Mouse (Mus musculus): ENCODE measurements around the gene Ttc21a.

Gene Ttc21a

DNA sequence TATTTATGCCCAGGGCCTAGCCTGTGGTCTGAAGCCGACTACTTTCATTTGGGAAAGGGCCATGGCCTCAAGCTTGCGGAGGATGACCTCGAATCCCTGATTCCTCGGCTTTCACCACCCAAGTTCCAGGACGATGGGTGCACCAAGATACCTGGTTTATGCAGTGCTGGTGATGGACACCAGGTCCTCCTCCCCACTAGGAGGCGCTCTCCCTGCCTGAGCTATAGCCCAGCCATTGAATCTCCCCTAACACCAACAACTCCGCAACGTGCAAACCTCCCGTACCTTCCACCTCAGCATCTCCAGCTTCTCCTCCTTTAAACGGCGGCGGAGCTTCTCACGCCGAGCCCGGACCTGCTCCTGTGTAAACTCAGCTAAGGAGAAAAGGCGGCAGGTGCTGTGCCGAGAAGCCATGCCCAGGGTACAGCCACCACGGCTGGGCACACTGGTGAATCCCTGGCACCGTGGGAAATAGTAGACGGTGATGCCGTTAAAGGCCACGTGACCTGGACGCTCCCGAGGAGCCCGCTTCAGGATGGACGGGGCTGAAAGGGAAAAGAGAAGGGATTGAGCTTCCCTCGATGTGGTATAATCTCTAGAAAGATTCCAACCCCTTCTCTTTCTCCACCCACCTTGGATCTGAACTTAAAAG is 36.6 kb downstream of the Ttc21a start:
- peaks cover 64% of the 10 kb centered on the region for H3K36me3 ChIP-seq (ENCODE audit: insufficient read depth, low read length)
- H3K9me3 ChIP-seq (ENCODE audit: low read length): no peaks in the 10 kb centered on the region
- TF ChIP-seq NANOG (IDR thresholded peaks at IDR 0.05; ENCODE audit: borderline replicate concordance, low read length) (no peak), POU5F1 (IDR thresholded peaks at IDR 0.05; ENCODE audit: borderline replicate concordance, low read length) (no peak), CTCF (conservative IDR thresholded peaks at IDR 0.05; ENCODE audit: low read length) (peak; percentile 82)
- peak overlapping the region; percentile 77 for H3K4me3 ChIP-seq (replicated peaks; ENCODE audit: low read length)
- H3K27me3 ChIP-seq (ENCODE audit: insufficient read depth, low read length): no peaks in the 10 kb centered on the region
- H3K4me1 ChIP-seq (replicated peaks; ENCODE audit: low read depth, low read length): peaks cover 95% of the 10 kb centered on the region

DNA sequence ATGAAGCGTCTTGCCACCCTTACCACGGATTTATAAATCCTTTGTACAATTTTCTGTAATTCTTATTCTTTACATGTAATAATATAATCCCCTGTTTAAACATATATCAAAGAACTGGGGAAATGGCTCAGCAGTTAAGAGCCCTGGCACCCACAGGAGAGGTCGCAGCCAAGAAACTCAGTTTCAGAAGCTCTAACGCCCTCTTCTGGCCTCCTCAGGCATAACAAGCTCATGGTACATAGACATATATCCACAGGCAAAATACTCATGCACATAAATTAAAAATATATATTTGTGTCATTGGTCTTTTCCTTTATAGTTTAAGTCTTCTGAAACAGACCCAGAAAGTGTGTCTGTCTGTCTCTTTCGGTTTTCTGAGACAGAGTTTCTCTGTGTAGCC is 37.2 kb downstream of the Ttc21a start:
- Histone ChIP-seq H3K4me3 (replicated peaks; ENCODE audit: low read length) (peak overlapping the region; percentile 77), H3K36me3 (ENCODE audit: insufficient read depth, low read length) (peaks cover 68% of the 10 kb centered on the region), H3K4me1 (replicated peaks; ENCODE audit: low read depth, low read length) (peaks cover 99% of the 10 kb centered on the region), H3K9me3 (ENCODE audit: low read length) (no peaks in the 10 kb centered on the region), H3K27me3 (ENCODE audit: insufficient read depth, low read length) (no peaks in the 10 kb centered on the region)
- peak; percentile 71 for TF ChIP-seq CTCF (conservative IDR thresholded peaks at IDR 0.05; ENCODE audit: low read length)
- TF ChIP-seq POU5F1 (IDR thresholded peaks at IDR 0.05; ENCODE audit: borderline replicate concordance, low read length): no peak

DNA sequence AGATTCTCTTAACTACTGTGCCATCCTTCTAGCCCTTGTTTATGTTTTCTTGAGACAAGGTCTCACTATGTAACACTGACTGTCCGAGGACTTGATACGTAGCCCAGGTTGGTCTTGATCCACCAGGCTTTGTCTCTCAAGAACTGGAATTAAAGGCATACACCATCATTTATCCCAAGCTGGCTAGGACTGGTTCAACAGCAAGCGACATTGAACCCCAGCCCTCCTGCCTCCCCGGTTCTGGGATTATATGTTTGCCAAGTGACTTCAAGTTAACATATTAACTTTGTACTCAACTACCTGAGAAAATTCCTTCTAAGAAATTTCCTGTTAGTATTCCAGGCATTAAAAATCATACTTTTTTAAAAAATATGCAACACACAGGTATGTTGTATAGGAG is 37.9 kb downstream of the Ttc21a start:
- peaks cover 98% of the 10 kb centered on the region for H3K4me1 ChIP-seq (replicated peaks; ENCODE audit: low read depth, low read length)
- no peaks in the 10 kb centered on the region for H3K9me3 ChIP-seq (ENCODE audit: low read length)

DNA sequence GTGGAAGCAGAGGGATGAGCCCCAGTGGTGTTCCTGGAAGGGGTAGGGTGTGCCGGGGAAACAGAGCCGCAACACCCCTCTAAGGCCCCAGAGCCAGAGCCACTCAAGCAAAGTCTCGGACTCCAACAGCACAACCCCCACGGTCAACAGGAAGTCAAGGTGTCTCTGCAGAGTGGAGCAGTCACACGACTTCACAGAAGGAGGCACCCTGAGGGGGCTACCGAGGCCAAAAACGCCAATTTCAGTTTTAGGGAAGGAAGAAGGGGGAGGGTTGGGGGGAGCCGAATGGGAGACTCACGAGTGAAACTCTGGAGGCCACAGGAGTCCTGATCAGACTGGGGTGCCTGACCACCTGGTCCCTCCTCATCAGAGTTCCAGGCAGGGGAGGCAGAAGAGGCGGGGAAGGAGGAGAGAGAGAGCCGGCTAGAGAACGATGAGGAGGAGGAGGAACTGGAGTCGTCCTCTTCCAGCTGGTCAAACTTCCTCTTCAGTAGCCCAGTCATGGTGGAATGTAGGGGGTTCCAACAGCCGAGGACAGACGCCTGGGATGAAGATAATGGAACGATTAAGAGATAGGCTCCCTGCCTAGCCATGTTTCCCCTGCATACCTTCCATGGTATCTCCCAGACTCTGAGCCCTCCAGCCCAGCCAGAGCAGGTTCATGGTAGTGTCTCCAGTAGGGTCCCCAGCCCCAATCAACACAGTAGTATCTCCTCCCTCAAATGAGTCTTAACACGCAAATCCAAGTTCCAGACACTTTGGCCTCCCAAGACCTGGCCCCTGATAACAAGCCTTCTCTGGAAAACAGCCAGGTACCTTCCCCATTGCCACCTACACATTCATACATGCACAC is 39.5 kb downstream of the Ttc21a start:
- peaks cover 98% of the 10 kb centered on the region for H3K4me1 ChIP-seq (replicated peaks; ENCODE audit: low read depth, low read length)
- no peak for TF ChIP-seq CTCF (conservative IDR thresholded peaks at IDR 0.05; ENCODE audit: low read length)
- TF ChIP-seq NANOG (IDR thresholded peaks at IDR 0.05; ENCODE audit: borderline replicate concordance, low read length): no peak; the same call in 1 of the 2 replicates
- TF ChIP-seq POU5F1 (IDR thresholded peaks at IDR 0.05; ENCODE audit: borderline replicate concordance, low read length): no peak
- peak overlapping the region; percentile 68 for H3K4me3 ChIP-seq (replicated peaks; ENCODE audit: low read length)
- no peaks in the 10 kb centered on the region for H3K9me3 ChIP-seq (ENCODE audit: low read length)
- H3K36me3 ChIP-seq (ENCODE audit: insufficient read depth, low read length): peaks cover 58% of the 10 kb centered on the region
- H3K27me3 ChIP-seq (ENCODE audit: insufficient read depth, low read length): no peaks in the 10 kb centered on the region

More for the DNA sequence above, 37.9 kb downstream of the Ttc21a start:
- Histone ChIP-seq H3K4me3 (replicated peaks; ENCODE audit: low read length) (no peak overlapping the region), H3K27me3 (ENCODE audit: insufficient read depth, low read length) (no peaks in the 10 kb centered on the region), H3K36me3 (ENCODE audit: insufficient read depth, low read length) (peaks cover 67% of the 10 kb centered on the region)
- TF ChIP-seq POU5F1 (IDR thresholded peaks at IDR 0.05; ENCODE audit: borderline replicate concordance, low read length) (no peak), CTCF (conservative IDR thresholded peaks at IDR 0.05; ENCODE audit: low read length) (no peak), NANOG (IDR thresholded peaks at IDR 0.05; ENCODE audit: borderline replicate concordance, low read length) (no peak)

DNA sequence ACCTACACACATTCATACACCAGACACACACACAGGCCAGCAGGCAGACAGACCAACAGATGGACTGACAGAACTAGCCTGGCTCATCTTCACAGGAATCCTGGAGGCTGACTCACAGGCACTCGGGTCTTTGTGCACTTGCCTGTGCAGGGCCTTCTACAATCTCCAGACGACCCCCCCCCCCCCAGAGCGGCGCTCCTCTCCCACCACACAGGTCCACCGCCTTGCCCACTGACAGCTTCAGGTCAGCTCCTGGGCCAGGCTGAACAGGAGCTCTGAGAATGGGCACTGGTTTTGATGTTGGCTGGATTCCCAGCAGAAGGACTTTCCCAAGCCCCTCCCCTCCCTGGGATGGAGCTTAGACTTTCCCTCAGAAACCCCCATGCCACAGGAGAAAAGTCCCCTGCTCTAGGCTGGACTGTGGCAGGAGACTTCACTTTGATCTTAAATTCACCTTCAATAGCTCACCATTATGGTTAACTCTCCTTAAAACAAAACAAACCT is 40.2 kb downstream of the Ttc21a start:
- no peak for TF ChIP-seq CTCF (conservative IDR thresholded peaks at IDR 0.05; ENCODE audit: low read length)
- TF ChIP-seq POU5F1 (IDR thresholded peaks at IDR 0.05; ENCODE audit: borderline replicate concordance, low read length): no peak
- TF ChIP-seq NANOG (IDR thresholded peaks at IDR 0.05; ENCODE audit: borderline replicate concordance, low read length): no peak
- Histone ChIP-seq H3K9me3 (ENCODE audit: low read length) (no peaks in the 10 kb centered on the region), H3K27me3 (ENCODE audit: insufficient read depth, low read length) (no peaks in the 10 kb centered on the region), H3K4me3 (replicated peaks; ENCODE audit: low read length) (peak overlapping the region; percentile 68), H3K36me3 (ENCODE audit: insufficient read depth, low read length) (peaks cover 51% of the 10 kb centered on the region), H3K4me1 (replicated peaks; ENCODE audit: low read depth, low read length) (peaks cover 98% of the 10 kb centered on the region)

DNA sequence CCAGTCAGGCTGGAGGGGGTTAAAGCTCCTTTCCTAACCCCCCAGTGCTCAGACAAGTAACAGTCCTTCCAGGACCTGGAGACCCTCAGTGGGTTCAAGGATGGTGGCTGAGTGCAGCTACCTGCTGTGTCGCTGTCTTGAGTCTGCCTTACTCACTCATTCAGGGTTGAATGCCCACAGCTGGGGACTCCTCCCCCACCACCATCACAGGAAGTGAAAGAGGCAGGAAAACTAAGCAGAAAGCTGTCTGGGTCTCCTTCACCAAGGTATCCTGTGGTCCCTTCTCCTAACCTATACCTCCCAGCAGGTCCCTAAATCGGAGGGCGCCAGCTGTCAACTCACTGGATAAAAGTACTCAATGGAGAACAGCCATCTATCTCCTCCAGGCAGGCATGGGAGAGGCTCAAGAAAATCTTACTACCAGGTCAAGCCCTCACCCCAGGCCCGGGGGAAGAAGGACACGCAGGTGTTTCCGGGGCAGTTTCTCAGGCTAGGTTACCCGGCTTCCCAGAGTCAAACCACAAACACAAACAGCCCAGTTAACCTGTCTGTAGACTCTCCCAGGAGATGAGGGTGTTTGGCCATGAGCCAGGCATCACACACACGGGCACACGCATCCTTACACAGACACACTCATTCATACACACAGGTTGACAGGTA is 40.9 kb downstream of the Ttc21a start:
- Histone ChIP-seq H3K27me3 (ENCODE audit: insufficient read depth, low read length) (no peaks in the 10 kb centered on the region), H3K4me1 (replicated peaks; ENCODE audit: low read depth, low read length) (peaks cover 97% of the 10 kb centered on the region), H3K9me3 (ENCODE audit: low read length) (no peaks in the 10 kb centered on the region), H3K4me3 (replicated peaks; ENCODE audit: low read length) (peak overlapping the region; percentile 68), H3K36me3 (ENCODE audit: insufficient read depth, low read length) (peaks cover 44% of the 10 kb centered on the region)
- no peak for TF ChIP-seq CTCF (conservative IDR thresholded peaks at IDR 0.05; ENCODE audit: low read length)
- TF ChIP-seq NANOG (IDR thresholded peaks at IDR 0.05; ENCODE audit: borderline replicate concordance, low read length): no peak
- TF ChIP-seq POU5F1 (IDR thresholded peaks at IDR 0.05; ENCODE audit: borderline replicate concordance, low read length): no peak

DNA sequence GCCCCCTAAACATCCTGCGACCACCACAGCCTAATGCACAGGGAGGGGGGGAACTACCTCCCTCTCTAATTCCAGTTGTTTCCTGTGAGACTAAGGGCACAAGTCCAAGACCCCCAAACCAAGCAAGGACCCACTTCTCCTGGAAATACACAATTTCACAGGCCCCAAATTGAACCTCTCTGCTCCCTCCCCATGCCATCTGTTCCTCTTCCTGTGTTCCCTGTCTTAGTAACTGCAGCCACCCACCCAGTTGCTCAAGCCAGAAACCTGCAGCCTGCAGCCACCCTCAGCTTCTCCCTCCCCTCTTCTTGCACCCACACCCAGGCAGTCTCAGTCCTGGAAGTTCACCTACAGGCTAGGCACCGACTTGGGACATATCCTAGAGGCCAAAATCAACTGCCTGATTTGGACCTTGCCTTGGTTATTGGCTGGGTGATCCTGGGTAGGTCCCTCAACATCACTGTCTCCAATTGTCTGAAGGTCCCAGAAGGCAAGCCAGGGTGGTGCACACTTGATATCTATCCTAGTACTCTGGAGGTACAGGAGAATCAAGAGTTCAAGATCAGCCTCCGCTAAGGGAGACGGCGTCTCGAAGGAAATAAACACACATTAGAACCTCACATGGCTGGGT is 41.5 kb downstream of the Ttc21a start:
- H3K36me3 ChIP-seq (ENCODE audit: insufficient read depth, low read length): peaks cover 38% of the 10 kb centered on the region
- H3K4me1 ChIP-seq (replicated peaks; ENCODE audit: low read depth, low read length): peaks cover 91% of the 10 kb centered on the region
- no peaks in the 10 kb centered on the region for H3K27me3 ChIP-seq (ENCODE audit: insufficient read depth, low read length)
- TF ChIP-seq POU5F1 (IDR thresholded peaks at IDR 0.05; ENCODE audit: borderline replicate concordance, low read length) (no peak), CTCF (conservative IDR thresholded peaks at IDR 0.05; ENCODE audit: low read length) (no peak), NANOG (IDR thresholded peaks at IDR 0.05; ENCODE audit: borderline replicate concordance, low read length) (no peak)
- H3K4me3 ChIP-seq (replicated peaks; ENCODE audit: low read length): peak overlapping the region; percentile 68
- H3K9me3 ChIP-seq (ENCODE audit: low read length): no peaks in the 10 kb centered on the region

DNA sequence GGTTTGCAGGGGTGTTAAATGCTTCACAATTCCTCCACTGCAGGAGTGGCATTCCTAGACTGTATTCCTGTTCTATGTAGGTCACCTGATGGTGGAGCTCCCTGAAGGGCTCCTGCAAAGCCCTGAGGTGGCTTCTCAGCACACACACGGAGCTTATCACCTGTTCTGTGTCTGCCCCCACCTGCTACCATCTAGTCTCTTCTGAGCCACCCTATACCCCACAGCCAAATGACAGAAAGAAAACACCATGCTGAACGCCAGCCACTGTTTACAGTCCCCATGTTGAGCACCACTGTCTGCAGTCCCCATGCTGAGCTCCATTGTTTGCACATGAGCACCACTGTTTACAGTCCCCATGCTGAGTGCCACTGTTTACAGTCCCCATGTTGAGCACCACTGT is 42.3 kb downstream of the Ttc21a start:
- no peak for TF ChIP-seq POU5F1 (IDR thresholded peaks at IDR 0.05; ENCODE audit: borderline replicate concordance, low read length)
- TF ChIP-seq NANOG (IDR thresholded peaks at IDR 0.05; ENCODE audit: borderline replicate concordance, low read length): no peak
- no peak for TF ChIP-seq CTCF (conservative IDR thresholded peaks at IDR 0.05; ENCODE audit: low read length)
- H3K4me3 ChIP-seq (replicated peaks; ENCODE audit: low read length): peak overlapping the region; percentile 29; the same call in 1 of the 2 replicates
- H3K9me3 ChIP-seq (ENCODE audit: low read length): no peaks in the 10 kb centered on the region
- H3K36me3 ChIP-seq (ENCODE audit: insufficient read depth, low read length): peaks cover 38% of the 10 kb centered on the region
- H3K4me1 ChIP-seq (replicated peaks; ENCODE audit: low read depth, low read length): peaks cover 83% of the 10 kb centered on the region
- no peaks in the 10 kb centered on the region for H3K27me3 ChIP-seq (ENCODE audit: insufficient read depth, low read length)
